Mouse (Mus musculus): ENCODE measurements around the gene Crip3.

Gene Crip3

GRCm38 (mm10) chr17:46455110-46455691 is 26.5 kb downstream of the Crip3 start:
- DNase-seq (ENCODE audit: low spot score) = no peak

- no peak for DNase-seq (ENCODE audit: low spot score)
These were observed 29.1 kb downstream of the Crip3 start for GRCm38 (mm10) chr17:46457791-46458190.

DNA sequence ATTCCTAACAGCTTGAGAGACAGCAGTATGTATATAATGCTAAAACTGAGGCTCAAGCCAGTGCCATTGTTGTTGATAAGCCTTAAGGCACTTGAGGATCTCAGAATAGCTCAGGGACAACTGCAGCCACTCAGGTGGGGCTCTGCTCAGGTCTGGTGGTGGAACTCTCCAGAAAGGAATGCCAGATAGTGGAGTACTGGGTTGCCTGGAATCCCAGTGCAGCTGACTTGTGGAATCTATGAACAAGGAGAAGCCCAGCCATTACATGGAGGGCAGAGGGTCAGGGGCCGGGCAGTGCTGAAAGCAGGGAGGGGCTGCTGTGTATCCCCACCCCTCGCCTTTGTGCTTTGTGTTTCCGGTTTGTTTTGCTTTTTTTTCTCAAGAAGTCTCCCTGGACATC is 29.7 kb downstream of the Crip3 start:
- no peak for DNase-seq (ENCODE audit: low spot score)

- DNase-seq (ENCODE audit: low spot score) = no peak
These were observed 31.9 kb downstream of the Crip3 start for GRCm38 (mm10) chr17:46460673-46461072.

- DNase-seq (ENCODE audit: low spot score) = no peak
These were observed 32.6 kb downstream of the Crip3 start for GRCm38 (mm10) chr17:46461347-46461746.

DNA sequence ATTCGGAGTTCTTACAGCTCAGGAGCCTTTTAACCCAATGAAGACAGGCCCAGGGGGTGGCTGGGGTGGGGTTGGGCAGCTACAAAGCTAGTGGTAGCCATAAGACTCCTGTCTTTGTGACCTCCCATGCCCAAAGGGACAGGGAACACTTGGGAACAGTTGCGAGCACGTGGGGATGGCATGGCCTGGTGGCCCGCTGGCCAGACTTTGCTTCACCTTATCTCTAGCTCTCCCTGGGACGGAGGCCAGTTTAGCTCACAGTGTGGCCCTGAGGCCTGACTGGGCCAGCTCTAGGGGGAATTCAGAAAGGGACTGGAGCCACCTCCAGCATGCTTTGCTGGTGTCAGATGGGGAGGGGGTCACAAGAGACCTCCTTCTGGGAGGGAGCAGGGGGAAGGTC is 33.5 kb downstream of the Crip3 start:
- no peak for DNase-seq (ENCODE audit: low spot score)

GRCm38 (mm10) chr17:46467830-46468229 is 39.1 kb downstream of the Crip3 start:
- no peak for DNase-seq (ENCODE audit: low spot score)

DNA sequence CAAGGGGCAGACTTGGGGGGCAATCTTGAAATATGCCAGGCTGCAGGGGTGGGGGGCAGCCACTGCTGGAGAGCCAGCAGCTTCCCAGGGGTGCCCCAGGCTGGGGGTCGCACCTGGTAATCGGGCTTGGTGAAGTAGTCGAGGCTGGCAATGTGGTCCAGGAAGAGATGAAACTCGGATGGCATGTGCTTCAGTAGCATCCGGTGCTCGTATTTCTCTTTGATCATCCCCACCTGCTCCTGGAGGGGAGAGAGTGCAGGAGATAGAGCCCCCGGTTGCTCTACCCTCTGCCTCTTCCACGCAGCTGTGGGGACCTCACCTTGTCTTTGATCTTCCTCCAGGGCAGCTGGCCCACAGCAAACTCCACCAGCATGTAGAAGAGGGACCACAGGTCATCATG is 47.9 kb downstream of the Crip3 start:
- DNase-seq (ENCODE audit: low spot score) = no peak

- no peak for DNase-seq (ENCODE audit: low spot score)
These were observed 48.6 kb downstream of the Crip3 start for GRCm38 (mm10) chr17:46477286-46477685.
